Mouse (Mus musculus) intestine, embryonic 15.5 days (tissue): ENCODE data around the gene F12. TPM values are rescaled to one million over a fixed set of nuclear protein-coding genes. Genes with fewer than 3 reads are reported as not detected.

ENCODE experiments used
- ATAC-seq: fragments of 200-750 bp; cut with Nextera tagmentation; 2 replicates; pipeline ENCODE4 v1.8.0; 2017; ENCODE audit warnings: moderate TSS enrichment, moderate library complexity
- H3K27ac ChIP-seq: fragments of 300-500 bp; sonication (generic); 2 replicates; pipeline ENCODE4 v1.5.1; 2015; ENCODE audit warnings: mild to moderate bottlenecking, inconsistent platforms
- H3K27me3 ChIP-seq: fragments of 300-500 bp; sonication (generic); replicated peaks from 2 replicates; pipeline ENCODE4 v1.6.1; 2015; ENCODE audit warnings: inconsistent platforms
- H3K36me3 ChIP-seq: fragments of 300-500 bp; sonication (generic); 2 replicates; pipeline ENCODE4 v1.6.1; 2015; ENCODE audit warnings: inconsistent platforms
- H3K4me1 ChIP-seq: fragments of 300-500 bp; sonication (generic); replicated peaks from 2 replicates; pipeline ENCODE4 v1.6.1; 2015; ENCODE audit warnings: inconsistent platforms
- H3K4me2 ChIP-seq: fragments of 300-500 bp; sonication (generic); replicated peaks from 2 replicates; pipeline ENCODE4 v1.6.1; 2015; ENCODE audit warnings: mild to moderate bottlenecking, inconsistent platforms
- H3K4me3 ChIP-seq: fragments of 300-500 bp; sonication (generic); replicated peaks from 2 replicates; pipeline ENCODE4 v1.5.1; 2015; ENCODE audit warnings: inconsistent platforms
- H3K9ac ChIP-seq: fragments of 300-500 bp; sonication (generic); 2 replicates; pipeline ENCODE4 v1.6.1; 2015; ENCODE audit warnings: inconsistent platforms
- H3K9me3 ChIP-seq: fragments of 300-500 bp; sonication (generic); 2 replicates; pipeline ENCODE4 v1.6.1; 2016; ENCODE audit warnings: inconsistent platforms
- WGBS: fragments of 180-500 bp; shearing (Covaris S2); methylation state at CpG from one replicate; pipeline ENCODE4 v1.1.7; 2015; 5-methylcytosine and 5-hydroxymethylcytosine counted together
- polyA plus RNA-seq: library from polyadenylated mRNA; unstranded; fragments of >200 nt; fragmentation: Nextera tagmentation; extraction: Ambion mirVana; gene quantifications from 2 replicates; pipeline ENCODE4 v1.2.1, GENCODE M21; 2015

Gene F12
- polyA plus RNA-seq, 1 experiment from 2014 or later = 1.8 TPM

DNA sequence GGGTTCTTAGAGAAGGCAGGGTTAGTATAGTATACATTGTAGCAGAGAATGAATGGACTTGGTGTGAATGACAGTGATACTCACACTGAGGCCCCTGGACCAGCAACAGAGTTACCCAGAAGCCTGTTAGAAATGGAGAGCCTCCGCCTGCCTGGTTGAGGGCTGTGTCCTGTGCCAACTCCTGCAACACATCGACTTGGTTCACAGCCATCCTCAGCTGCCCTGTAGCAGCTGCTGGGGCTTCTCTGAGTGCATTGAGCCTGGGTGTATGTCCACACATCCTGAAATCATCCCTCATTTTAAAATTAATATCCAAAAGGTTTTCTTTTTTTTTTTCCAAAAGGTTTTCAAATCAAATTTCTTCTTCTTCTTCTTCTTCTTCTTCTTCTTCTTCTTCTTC lies 50.7 kb downstream of the F12 start:
- no peak overlapping the region for H3K4me3 ChIP-seq
- no peaks in the 10 kb centered on the region for H3K9me3 ChIP-seq
- H3K27me3 ChIP-seq = peaks cover 30% of the 10 kb centered on the region
- H3K36me3 ChIP-seq = no peaks in the 10 kb centered on the region
- H3K27ac ChIP-seq = no peak overlapping the region
- WGBS = 70% methylated on average over 2 of the region's 2 CpGs
- no peak for ATAC-seq
- no peak overlapping the region for H3K9ac ChIP-seq
- no peak overlapping the region for H3K4me2 ChIP-seq
- H3K4me1 ChIP-seq = peaks cover 16% of the 10 kb centered on the region

DNA sequence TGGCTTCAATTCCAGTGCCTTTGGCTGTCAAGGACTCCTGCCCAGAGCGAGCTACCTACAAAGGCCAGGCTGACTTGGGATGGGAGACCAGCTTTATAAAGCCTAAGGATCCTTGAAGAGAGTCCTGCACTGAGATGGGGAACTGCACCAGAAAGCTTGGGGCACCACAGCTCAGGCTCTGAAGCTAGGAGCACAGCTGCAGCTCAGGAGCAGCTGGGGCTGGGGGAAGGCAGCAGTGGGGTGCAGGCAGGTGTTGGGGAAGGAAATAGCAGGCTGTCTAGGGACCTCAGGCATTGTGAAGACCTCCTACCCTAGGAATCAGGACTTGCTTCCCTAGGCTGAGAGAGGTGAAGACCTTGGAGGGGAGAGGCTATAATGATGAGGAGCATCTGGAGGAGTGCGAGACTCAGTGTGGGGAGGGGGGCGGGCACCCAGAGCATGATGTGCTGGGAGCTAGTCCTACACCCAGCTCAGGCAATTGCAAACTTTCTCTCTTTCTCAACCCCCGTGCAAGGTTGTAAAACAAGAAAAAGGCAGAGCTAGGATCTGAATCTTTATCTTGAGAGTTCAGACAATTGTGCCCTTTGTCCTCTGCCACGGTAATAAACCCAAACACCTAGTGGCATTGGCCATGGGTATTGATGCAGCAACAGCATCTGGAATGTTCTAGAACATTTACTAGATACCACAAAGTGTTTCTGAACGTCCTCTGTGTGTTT lies 52.2 kb downstream of the F12 start:
- peak; percentile 73 for ATAC-seq
- H3K27ac ChIP-seq = 0 out of 2 replicates have a peak overlapping the region, but pooled peaks have one; percentile 40
- H3K4me3 ChIP-seq = no peak overlapping the region
- H3K9me3 ChIP-seq = no peaks in the 10 kb centered on the region
- H3K36me3 ChIP-seq = no peaks in the 10 kb centered on the region
- peaks cover 17% of the 10 kb centered on the region for H3K4me1 ChIP-seq
- 48% methylated on average over 6 of the region's 6 CpGs for WGBS
- H3K4me2 ChIP-seq = peak overlapping the region; percentile 19; the same call in 1 of the 2 replicates
- H3K27me3 ChIP-seq = peaks cover 16% of the 10 kb centered on the region
- no peak overlapping the region for H3K9ac ChIP-seq

DNA sequence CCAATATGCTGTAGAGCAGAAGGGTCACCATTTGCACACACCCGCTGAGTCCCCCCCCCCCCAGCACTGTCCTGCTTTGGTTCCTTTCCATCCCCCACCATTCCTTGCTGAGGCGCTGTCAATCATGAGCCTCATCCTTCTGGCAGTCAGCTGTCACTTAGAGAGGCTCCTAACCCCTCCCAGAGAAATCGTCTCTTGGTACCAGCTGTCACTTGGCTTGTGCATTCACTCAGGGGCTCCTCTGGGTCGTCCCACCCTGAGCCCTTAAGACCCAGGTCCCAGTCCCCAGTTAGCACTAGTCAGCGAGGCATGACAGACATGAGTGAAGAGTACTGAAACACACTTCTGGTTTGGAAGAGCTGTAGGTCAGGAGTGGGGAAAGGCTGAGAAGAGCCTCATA lies 54.9 kb downstream of the F12 start:
- WGBS = 56% methylated on average over 5 of the region's 5 CpGs
- H3K4me2 ChIP-seq = no peak overlapping the region
- no peak overlapping the region for H3K9ac ChIP-seq
- no peaks in the 10 kb centered on the region for H3K27me3 ChIP-seq
- peaks cover 10% of the 10 kb centered on the region for H3K4me1 ChIP-seq
- H3K27ac ChIP-seq = no peak overlapping the region
- H3K9me3 ChIP-seq = no peaks in the 10 kb centered on the region
- H3K4me3 ChIP-seq = no peak overlapping the region
- ATAC-seq = no peak
- no peaks in the 10 kb centered on the region for H3K36me3 ChIP-seq

GRCm38 (mm10) chr13:55371007-55371681 lies 55.4 kb downstream of the F12 start:
- Histone ChIP-seq H3K4me3 (no peak overlapping the region), H3K36me3 (no peaks in the 10 kb centered on the region), H3K4me2 (no peak overlapping the region), H3K4me1 (peaks cover 10% of the 10 kb centered on the region), H3K9me3 (no peaks in the 10 kb centered on the region), H3K9ac (no peak overlapping the region), H3K27ac (no peak overlapping the region), H3K27me3 (no peaks in the 10 kb centered on the region)
- ATAC-seq = no peak
- 71% methylated on average over 8 of the region's 8 CpGs for WGBS

- no peak overlapping the region; the same call in 1 of the 2 replicates for H3K4me3 ChIP-seq
- H3K4me1 ChIP-seq = peaks cover 7% of the 10 kb centered on the region; the same call in 1 of the 2 replicates
- H3K36me3 ChIP-seq = no peaks in the 10 kb centered on the region
- H3K9ac ChIP-seq = no peak overlapping the region
- peak overlapping the region; percentile 16; the same call in 1 of the 2 replicates for H3K4me2 ChIP-seq
- H3K27ac ChIP-seq = no peak overlapping the region
- H3K27me3 ChIP-seq = no peaks in the 10 kb centered on the region
- no peaks in the 10 kb centered on the region for H3K9me3 ChIP-seq
- no peak for ATAC-seq
- WGBS = 56% methylated on average over 3 of the region's 3 CpGs
Measured at GRCm38 (mm10) chr13:55370234-55370633, 56.4 kb downstream of the F12 start.

GRCm38 (mm10) chr13:55369531-55370114 lies 57.0 kb downstream of the F12 start, which contains the start of gene Rgs14:
Gene Rgs14, plus strand, starts transcription at chr13:55369732.
- Histone ChIP-seq H3K27ac (no peak within 1 kb of the TSS), H3K27me3 (no peaks in the 10 kb centered on the region), H3K4me1 (peaks cover 7% of the 10 kb centered on the region; the same call in 1 of the 2 replicates), H3K4me2 (peak within 1 kb of the TSS; percentile 16; the same call in 1 of the 2 replicates), H3K4me3 (peak within 1 kb of the TSS; percentile 10), H3K9me3 (no peaks in the 10 kb centered on the region), H3K36me3 (no peaks in the 10 kb centered on the region), H3K9ac (no peak within 1 kb of the TSS)
- peak; percentile 39; the same call in 1 of the 2 replicates for ATAC-seq
- 50% methylated on average over 13 of the region's 13 CpGs for WGBS

DNA sequence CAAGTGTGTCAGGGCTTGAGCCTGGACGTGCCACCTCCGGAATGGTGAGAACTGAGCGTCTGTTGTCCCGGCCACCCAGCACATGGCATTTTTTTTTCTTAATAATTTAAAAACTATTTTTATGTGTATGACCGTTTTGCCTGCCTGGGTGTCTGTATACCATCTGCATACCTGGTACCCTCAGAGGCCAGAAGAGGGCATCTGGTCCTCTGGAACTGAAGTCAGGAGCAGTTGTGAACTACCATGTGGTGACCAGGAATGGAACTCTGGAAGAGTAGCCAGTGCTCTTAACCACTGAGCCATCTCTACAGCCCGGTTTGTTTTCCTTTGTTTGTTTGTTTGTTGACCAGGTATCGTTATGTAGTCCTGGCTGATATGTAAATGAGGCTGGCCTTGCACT lies 58.2 kb downstream of the F12 start:
- Histone ChIP-seq H3K4me3 (no peak overlapping the region), H3K36me3 (no peaks in the 10 kb centered on the region), H3K4me2 (no peak overlapping the region), H3K27me3 (no peaks in the 10 kb centered on the region), H3K9me3 (no peaks in the 10 kb centered on the region), H3K9ac (no peak overlapping the region), H3K4me1 (0 out of 2 replicates have a peak, but pooled peaks cover 3% of the 10 kb centered on the region), H3K27ac (no peak overlapping the region)
- 75% methylated on average over 7 of the region's 7 CpGs for WGBS
- ATAC-seq = no peak

Other genes with a start within 250 kb of the F12 start
- gene Nsd1, start 217.0 kb downstream of the F12 start, polyA plus RNA-seq = 49.6 and 52.8 TPM in 2 replicates
- 543 and 576 TPM in 2 replicates for gene Prelid1, start 106.3 kb downstream of the F12 start, polyA plus RNA-seq
- 83.2 and 101 TPM in 2 replicates for gene Rab24, start 104.8 kb downstream of the F12 start, polyA plus RNA-seq
- 22.3 and 26.0 TPM in 2 replicates for gene Mxd3, start 97.0 kb downstream of the F12 start, polyA plus RNA-seq
- gene Lman2, start 64.0 kb downstream of the F12 start, polyA plus RNA-seq = 121 and 128 TPM in 2 replicates
- 0.85 and 1.2 TPM in 2 replicates for gene Rgs14, start 57.1 kb downstream of the F12 start, polyA plus RNA-seq
- gene Slc34a1, start 28.6 kb downstream of the F12 start, polyA plus RNA-seq = not detected in 2 replicates
- not detected in 2 replicates for gene Pfn3, start 11.6 kb downstream of the F12 start, polyA plus RNA-seq
- gene Grk6, start 18.3 kb upstream of the F12 start, polyA plus RNA-seq = 38.3 and 38.7 TPM in 2 replicates
- gene Prr7, start 37.5 kb upstream of the F12 start, polyA plus RNA-seq = 0.24 and 0.28 TPM in 2 replicates
- gene Dbn1, start 61.3 kb upstream of the F12 start, polyA plus RNA-seq = 103 and 109 TPM in 2 replicates
- 187 and 195 TPM in 2 replicates for gene Pdlim7, start 86.9 kb upstream of the F12 start, polyA plus RNA-seq
- gene Dok3, start 102.5 kb upstream of the F12 start, polyA plus RNA-seq = 3.1 and 3.6 TPM in 2 replicates
- gene Ddx41, start 109.9 kb upstream of the F12 start, polyA plus RNA-seq = 50.9 and 51.0 TPM in 2 replicates
- gene Fam193b, start 144.3 kb upstream of the F12 start, polyA plus RNA-seq = 22.9 and 23.5 TPM in 2 replicates
- 110 and 122 TPM in 2 replicates for gene Tmed9, start 146.9 kb upstream of the F12 start, polyA plus RNA-seq
- gene B4galt7, start 173.1 kb upstream of the F12 start, polyA plus RNA-seq = 21.7 and 23.2 TPM in 2 replicates
- gene Caml, start 196.2 kb upstream of the F12 start, polyA plus RNA-seq = 41.6 and 46.9 TPM in 2 replicates
- gene Ddx46, start 208.2 kb upstream of the F12 start, polyA plus RNA-seq = 31.4 and 31.5 TPM in 2 replicates